Mouse (Mus musculus) right cerebral cortex, postnatal 36 days (tissue): ENCODE results near the gene Coro1b.

Experiments
- DNase-seq, 2 experiments: peaks; one replicate each; pipeline ENCODE4 v3.0.0; 2022; ENCODE audit warnings: low spot score in 2 of 2, mixed read lengths in 1 of 2

The Coro1b gene

DNA sequence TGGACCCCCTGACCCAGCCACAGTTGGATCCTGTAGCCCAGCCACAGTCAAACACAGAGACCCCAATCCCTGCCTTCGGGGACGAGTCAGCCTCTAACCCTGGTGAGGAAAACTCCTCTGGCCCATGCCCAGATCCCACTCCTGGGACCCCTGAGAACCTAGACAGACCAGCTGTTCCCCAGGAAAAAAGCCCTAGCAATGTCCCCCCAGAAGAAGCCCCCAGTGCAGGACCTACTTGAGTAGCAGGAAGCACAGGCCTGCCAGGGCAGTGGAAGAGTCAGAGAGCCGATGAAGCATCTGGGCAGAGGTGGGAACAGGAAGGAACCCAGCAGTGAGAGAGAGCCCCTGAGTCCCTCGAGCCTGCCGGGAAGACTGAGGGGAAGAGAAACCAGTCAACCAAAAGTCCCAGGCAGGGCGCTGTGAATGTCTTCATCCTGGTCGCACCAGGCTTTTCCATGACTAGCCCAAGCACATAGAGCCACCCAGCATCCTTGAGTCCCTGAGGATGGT is 4.6 kb upstream of the Coro1b start, which contains the start of gene Cabp4:
Gene Cabp4, minus strand, starts transcription at position 275 of the 510 bp plus-strand sequence.
- no peak for DNase-seq

DNA sequence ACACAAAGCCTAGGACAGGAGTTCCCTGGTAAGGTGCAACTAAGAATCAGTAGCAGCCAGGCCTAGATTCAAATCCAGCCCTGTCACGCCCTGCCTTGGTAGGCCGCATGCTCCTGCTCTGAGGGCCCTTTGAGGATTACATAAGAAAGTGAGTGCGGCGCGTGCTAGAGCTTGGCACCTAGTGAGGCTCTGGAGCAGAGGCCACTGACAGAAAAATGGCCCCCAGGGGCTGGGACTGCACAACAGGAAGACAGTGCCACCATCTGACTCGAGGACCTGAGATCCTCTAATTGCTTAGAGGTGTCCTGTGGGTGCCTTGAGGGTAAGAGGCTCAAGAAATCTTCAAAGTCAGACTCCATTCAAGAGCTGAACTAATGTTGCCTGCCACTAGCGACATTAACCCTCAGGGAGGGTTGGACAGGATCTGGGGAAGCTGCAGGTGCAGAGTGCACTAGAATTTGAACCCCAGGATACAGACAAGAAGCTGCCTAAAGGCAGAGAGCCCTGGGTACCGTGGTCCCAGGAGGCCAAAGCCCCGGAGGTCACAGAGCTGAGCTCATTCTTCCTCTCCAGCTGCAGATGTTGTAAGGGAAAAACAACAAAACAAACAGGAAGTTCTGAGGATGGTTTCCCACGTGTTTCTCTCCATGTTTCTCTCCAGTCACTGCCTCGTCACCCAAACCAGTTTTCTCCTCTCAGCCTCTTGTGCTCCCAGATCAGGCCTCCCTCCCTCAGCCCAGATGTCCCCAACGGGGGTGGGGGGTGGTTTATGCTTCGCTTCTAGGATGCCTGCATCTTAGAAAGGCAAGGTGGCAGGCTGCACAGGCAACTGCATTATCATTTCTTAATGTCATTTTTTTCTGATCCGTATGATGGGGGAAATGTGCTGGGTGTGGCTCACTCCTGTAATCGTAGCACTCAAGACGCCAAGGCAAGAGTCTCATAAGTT is 3.6 kb upstream of the Coro1b start:
- DNase-seq, result no peak

GRCm38 (mm10) chr19:4145936-4146335 is 2.5 kb upstream of the Coro1b start:
- no peak for DNase-seq

GRCm38 (mm10) chr19:4146366-4147021 is 1.9 kb upstream of the Coro1b start:
- no peak for DNase-seq

GRCm38 (mm10) chr19:4147022-4147405 is 1.4 kb upstream of the Coro1b start:
- DNase-seq, result no peak

DNA sequence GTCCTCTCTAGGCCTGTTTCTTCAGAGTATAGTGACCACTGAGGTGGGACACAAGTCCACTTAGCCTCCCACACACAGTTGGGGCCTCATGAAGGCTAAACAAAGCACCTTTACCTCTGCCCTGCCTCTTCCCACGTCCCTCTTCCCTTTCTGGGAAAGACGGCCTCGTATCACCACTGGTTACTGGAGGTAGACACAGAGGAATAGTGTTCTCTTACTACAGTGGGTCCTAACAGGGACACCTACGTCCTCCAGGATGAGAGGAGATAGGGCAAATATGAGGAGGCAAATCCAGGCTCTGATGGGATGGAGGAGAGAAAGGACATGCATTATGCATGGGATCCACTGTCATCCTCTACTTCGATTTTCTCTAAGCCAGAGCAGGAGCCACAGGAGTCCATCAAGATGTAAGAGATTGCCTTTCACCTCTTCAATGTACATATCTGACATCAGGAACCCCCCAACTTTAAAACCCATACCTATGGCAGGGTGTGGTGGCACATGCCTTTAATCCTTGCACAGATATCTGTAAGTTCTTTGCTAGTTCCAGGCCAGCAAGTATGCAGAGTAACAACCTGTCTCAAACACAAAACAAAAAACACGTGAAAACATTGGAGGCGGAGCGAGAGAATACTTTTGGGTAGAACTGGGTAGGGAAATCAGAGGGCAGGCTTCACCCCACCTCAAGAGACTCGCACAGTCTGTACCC is 483 bp upstream of the Coro1b start:
- no peak for DNase-seq

GRCm38 (mm10) chr19:4148819-4149218 is 400 bp downstream of the Coro1b start:
- no peak for DNase-seq

DNA sequence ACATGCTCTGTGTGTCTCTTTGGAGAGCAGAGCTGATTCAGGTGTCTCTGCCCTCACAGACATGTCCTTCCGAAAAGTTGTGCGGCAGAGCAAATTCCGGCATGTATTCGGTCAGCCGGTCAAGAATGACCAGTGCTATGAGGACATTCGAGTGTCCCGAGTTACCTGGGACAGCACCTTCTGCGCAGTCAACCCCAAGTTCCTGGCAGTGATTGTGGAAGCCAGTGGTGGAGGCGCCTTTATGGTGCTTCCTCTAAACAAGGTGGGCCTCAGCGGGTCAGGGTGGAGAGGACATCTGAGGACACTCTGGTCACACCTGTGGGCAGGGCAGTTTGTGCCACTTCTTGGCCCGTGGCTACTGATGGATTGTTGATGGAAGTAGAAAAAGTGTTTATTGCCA is 864 bp downstream of the Coro1b start:
- DNase-seq, result no peak

DNA sequence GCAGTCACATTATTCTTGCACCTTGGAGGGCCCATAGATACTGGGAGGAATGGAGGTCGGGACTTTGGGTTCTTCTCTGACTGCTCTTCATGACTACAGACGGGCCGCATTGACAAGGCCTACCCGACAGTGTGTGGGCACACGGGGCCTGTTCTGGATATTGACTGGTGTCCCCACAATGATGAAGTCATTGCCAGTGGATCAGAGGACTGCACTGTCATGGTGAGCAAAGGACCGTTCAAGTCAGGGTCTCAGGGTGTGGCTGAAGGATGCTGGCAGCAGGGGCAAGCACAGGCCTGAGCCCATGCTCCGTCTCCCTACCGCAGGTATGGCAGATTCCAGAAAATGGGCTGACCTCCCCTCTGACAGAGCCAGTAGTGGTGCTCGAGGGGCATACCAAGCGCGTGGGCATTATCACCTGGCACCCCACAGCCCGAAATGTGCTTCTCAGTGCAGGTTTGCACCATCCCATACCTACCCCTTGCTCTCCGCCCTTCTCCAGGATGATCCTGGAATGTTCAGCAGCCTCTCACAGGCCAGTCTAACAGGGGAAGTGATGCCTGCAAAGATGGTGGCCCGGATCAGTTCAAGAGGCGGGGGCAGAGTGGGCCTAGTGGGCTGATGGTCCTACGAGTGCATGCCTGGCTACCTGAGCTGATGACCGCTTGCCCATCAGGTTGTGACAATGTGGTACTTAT is 1.5 kb downstream of the Coro1b start:
- DNase-seq, result no peak

- DNase-seq, result no peak
Observed at GRCm38 (mm10) chr19:4150567-4151487, 2.4 kb downstream of the Coro1b start.

DNA sequence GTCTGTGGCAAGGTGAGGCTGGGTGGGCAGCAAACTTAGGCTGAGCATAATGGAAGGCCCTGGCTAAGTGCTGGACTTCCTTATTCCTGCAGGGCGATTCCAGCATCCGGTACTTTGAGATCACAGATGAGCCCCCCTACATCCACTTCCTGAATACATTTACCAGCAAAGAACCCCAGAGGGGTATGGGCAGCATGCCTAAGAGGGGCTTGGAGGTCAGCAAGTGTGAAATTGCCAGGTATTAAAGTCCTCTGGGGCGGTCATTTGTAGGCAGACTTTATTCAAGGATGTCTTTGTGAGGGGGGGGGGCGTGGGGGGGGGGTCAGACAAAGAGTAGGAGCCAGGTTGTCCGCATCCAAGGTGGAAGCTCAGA is 3.1 kb downstream of the Coro1b start:
- no peak for DNase-seq

DNA sequence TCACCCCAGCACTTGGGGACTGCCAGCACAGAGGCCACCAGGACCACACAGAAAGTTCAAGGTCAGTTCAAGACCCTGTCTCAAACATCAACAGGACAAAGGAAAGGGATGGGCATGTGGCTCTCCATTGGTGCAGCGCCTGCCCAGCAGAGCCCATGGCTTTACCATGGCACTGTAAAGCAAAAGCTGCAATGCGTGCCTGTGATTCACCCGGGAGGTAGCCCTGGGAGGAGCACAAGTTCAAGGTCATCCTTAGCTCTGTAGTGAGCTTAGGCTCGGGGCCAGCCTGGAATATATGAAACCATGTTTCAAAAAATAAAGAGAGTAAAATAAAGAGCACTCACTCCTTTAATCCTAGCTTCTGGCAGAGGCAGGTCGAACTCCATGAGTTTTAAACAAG is 3.5 kb downstream of the Coro1b start:
- no peak for DNase-seq

- DNase-seq, result no peak
Observed at GRCm38 (mm10) chr19:4152445-4153231, 4.2 kb downstream of the Coro1b start.

DNA sequence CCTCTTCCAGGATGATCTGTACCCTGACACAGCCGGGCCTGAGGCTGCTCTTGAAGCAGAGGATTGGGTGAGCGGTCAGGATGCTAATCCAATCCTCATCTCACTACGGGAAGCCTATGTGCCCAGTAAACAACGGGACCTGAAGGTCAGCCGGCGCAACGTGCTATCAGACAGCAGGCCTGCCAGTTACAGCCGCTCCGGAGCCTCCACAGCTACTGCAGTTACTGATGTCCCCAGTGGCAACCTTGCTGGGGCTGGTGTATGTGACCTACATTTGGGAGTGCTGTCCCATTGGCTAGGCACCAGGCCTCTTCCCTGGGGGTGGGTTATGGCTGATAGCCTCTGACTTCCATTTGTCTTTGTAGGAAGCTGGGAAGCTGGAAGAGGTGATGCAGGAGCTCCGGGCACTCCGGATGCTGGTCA is 4.8 kb downstream of the Coro1b start, which contains the start of gene Ptprcap:
Gene Ptprcap, plus strand, starts transcription at position 373 of the 423 bp plus-strand sequence.
- DNase-seq, result no peak

GRCm38 (mm10) chr19:4154437-4155222 is 6.2 kb downstream of the Coro1b start:
- DNase-seq, result no peak

- DNase-seq, result no peak
Observed at GRCm38 (mm10) chr19:4155223-4156072, 7.0 kb downstream of the Coro1b start.

DNA sequence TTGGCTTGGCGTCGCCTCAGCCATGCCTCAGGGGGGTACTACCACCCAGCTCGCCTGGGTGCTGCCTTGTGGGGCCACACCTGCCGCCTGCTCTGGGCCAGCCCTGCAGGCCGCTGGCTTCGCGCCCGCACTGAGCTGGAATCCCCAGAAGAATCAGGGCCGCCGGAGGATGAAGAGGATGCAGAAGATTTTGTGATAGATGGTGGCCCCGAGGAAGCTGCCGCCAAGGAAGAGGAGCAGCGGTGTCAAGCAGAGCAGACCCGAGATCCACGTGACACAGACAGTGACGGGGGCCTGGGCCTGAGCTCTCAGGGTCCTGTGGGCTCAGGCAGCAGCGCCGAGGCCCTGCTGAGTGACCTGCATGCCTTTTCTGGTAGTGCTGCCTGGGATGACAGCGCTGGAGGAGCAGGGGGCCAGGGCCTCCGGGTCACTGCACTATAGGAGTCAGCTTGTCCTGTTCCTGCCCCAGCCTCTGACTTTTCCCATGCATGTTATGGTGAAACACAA is 7.7 kb downstream of the Coro1b start:
- no peak for DNase-seq

DNA sequence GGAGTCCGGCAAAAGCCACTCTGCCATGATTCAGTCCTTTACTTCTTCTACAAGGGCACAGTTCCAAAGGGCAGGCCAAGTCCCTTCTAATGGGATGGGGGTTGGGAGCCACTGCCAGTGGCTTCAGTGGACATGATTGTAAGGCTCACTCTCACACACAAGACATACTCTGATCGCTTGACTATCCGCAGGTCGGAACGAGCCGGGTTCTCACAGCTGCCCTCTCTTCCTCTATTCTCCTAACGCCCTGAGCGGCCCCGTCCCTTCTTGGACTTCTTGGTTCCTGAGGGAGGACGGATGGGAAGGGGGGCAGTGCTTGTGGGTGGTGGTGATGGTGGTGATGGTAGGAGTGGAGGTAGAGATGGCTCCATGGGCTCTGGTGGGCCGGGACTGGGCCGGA is 8.4 kb downstream of the Coro1b start:
- no peak for DNase-seq
